Mouse (Mus musculus) midbrain, embryonic 14.5 days (tissue): Measurements from ENCODE around the gene Psg22. TPM values are rescaled to one million over a fixed set of nuclear protein-coding genes. Genes with fewer than 3 reads are reported as not detected.
"Not testable (repeated sequence)": the region's sequence is repeated elsewhere in the genome, so short reads cannot be mapped to it uniquely, and the experiment has no call there.

Source experiments
- ATAC-seq: fragments of 200-750 bp; cut with Nextera tagmentation; 2 replicates; pipeline ENCODE4 v1.8.0; 2017; ENCODE audit warnings: moderate number of reproducible peaks, moderate library complexity; ENCODE audit not compliant: low FRiP score, low TSS enrichment
- DNase-seq: peaks from one replicate; pipeline ENCODE4 v3.0.0-alpha.2; 2015
- H3K27ac ChIP-seq: fragments of 300-500 bp; sonication (generic); replicated peaks from 2 replicates; pipeline ENCODE4 v1.5.1; 2014; ENCODE audit warnings: mild to moderate bottlenecking, low read depth, low read length, moderate library complexity
- H3K27me3 ChIP-seq: fragments of 300-500 bp; sonication (generic); 2 replicates; pipeline ENCODE4 v1.6.1; 2014; ENCODE audit warnings: low read length, control low read depth, mixed read lengths; ENCODE audit not compliant: control insufficient read depth, insufficient read depth
- H3K36me3 ChIP-seq: fragments of 300-500 bp; sonication (generic); 2 replicates; pipeline ENCODE4 v1.6.1; 2014; ENCODE audit warnings: low read length, control low read depth; ENCODE audit not compliant: control insufficient read depth, insufficient read depth
- H3K4me1 ChIP-seq: fragments of 300-500 bp; sonication (generic); 2 replicates; pipeline ENCODE4 v1.6.1; 2014; ENCODE audit warnings: mild to moderate bottlenecking, antibody characterized with exemption, low read length, control low read depth; ENCODE audit not compliant: control insufficient read depth, insufficient read depth
- H3K4me2 ChIP-seq: fragments of 300-500 bp; sonication (generic); 2 replicates; pipeline ENCODE4 v1.6.1; 2014; ENCODE audit warnings: mild to moderate bottlenecking, low read length, moderate library complexity
- H3K4me3 ChIP-seq: fragments of 300-500 bp; sonication (generic); replicated peaks from 2 replicates; pipeline ENCODE4 v1.5.1; 2014; ENCODE audit warnings: low read depth, low read length
- H3K9ac ChIP-seq: fragments of 300-500 bp; sonication (generic); replicated peaks from 2 replicates; pipeline ENCODE4 v1.6.1; 2014; ENCODE audit warnings: mild to moderate bottlenecking, low read length, moderate library complexity
- H3K9me3 ChIP-seq: fragments of 300-500 bp; sonication (generic); 2 replicates; pipeline ENCODE4 v1.6.1; 2016; ENCODE audit warnings: low read length, control low read depth, mixed read lengths; ENCODE audit not compliant: control insufficient read depth
- WGBS: fragments of 180-500 bp; shearing (Covaris S2); extraction: QIAGEN DNeasy Blood & Tissue Kit; methylation state at CpG from one replicate; pipeline ENCODE4 v1.1.7; 2014; 5-methylcytosine and 5-hydroxymethylcytosine counted together
- polyA plus RNA-seq: library from polyadenylated mRNA; unstranded; fragments of >200 nt; fragmentation: Nextera tagmentation; extraction: Ambion mirVana; gene quantifications from 2 replicates; pipeline ENCODE4 v1.2.1, GENCODE M21; 2014

Psg22 gene
- polyA plus RNA-seq, 1 experiment from 2014 or later, result not detected

DNA sequence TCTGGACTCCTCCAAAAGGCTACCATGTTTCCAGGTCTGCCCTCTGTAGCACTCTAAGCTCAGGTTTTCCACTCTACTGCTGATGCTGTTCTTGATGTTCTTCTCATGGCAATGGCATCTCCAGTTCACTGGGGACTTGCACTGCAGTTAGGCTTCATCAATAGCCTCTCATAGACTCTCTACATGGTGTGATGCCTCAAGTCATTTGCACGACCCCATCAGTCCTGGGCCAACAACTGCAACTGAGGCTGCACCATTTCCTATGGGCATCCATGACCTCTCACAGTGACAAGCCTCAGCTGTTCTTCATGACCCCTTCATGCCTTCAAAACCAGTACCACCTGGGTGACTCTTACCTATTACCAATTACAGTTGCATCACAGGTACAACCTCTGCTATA is 10.5 kb downstream of the Psg22 start:
- Histone ChIP-seq H3K4me2 (no peak overlapping the region), H3K9me3 (no peaks in the 10 kb centered on the region), H3K27me3 (no peaks in the 10 kb centered on the region), H3K4me3 (no peak overlapping the region), H3K36me3 (no peaks in the 10 kb centered on the region), H3K9ac (no peak overlapping the region), H3K27ac (no peak overlapping the region), H3K4me1 (no peaks in the 10 kb centered on the region)
- ATAC-seq, result no peak
- no peak for DNase-seq
- WGBS, result 78% methylated on average over 1 of the region's 1 CpGs

DNA sequence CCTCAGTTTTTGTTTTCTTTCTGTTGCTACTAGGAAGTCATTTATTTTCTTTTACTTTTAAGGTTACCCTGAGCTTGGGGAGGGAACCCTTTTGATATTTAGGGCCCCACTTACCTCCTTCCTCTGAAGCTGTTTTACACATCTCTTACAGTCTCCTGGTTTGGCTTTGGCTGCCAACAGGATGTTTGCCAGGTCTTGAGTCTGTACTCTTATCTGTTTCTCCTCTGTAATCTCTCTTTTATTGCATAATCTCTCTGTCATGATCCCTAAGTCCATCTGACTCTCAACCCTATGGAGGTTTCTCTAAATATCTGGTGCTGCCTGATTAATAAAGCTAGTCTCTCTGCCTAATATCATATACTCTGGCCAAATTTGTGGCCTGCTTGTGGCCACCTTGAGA is 15.2 kb downstream of the Psg22 start:
- no peaks in the 10 kb centered on the region for H3K9me3 ChIP-seq
- no peaks in the 10 kb centered on the region for H3K36me3 ChIP-seq
- no peak overlapping the region for H3K27ac ChIP-seq
- no peak overlapping the region for H3K4me3 ChIP-seq
- H3K27me3 ChIP-seq, result no peaks in the 10 kb centered on the region
- H3K4me2 ChIP-seq, result no peak overlapping the region
- DNase-seq (no peak), ATAC-seq (no peak)
- no peak overlapping the region for H3K9ac ChIP-seq
- no peaks in the 10 kb centered on the region for H3K4me1 ChIP-seq

DNA sequence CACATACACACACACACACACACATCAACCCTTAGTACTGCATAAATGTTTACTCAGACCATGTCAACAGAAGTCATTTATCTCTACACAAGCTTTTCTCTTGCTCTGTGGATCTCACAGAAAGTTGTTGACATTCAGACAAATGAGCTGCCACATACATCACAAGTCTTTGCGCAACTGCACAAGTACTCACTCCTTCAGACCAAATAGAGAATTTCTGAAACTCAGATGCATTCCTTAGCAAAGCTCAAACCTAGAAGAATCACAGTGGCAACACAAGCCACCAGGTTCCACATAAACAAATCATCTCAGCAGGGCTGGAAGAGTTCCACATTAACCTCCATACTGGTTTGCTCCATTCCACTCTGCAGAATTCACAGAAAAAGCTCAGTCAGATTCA is 16.6 kb downstream of the Psg22 start:
- Histone ChIP-seq H3K4me2 (no peak overlapping the region), H3K9me3 (no peaks in the 10 kb centered on the region), H3K4me1 (no peaks in the 10 kb centered on the region), H3K27me3 (no peaks in the 10 kb centered on the region), H3K36me3 (no peaks in the 10 kb centered on the region), H3K4me3 (no peak overlapping the region), H3K27ac (no peak overlapping the region), H3K9ac (no peak overlapping the region)
- WGBS, result 92% methylated on average over 1 of the region's 1 CpGs
- no peak for ATAC-seq
- no peak for DNase-seq

DNA sequence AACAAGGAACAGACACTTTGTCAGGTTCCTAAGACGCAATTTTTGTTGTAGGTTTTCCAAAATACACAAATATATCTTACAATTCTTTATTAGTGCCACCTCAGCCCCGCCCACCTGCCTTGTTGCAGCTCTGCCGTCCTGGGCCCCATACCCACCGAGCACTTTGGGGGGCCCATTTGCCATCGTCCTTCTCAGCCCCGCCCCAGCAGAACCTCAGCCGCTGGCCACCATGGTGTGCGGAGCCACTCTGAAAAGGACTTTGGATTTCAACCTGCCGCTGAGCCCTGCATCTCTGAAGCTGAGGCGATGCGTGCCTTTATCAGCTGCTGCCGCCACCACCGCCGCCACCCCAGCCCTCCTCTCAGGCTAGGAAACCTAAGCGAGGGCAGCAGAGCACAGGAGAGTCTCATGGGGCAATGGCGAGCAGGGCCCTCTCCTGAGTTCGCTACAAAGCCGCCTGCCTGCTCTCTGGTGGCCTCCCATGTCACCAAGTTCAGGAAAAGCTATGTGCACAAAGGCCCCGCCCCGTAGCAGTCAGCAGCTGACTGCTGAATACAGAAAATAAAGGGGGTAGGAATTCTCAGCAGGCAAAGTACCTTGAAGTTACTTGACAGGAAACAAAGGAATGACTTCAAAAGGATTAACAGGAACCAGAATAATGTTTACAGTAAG is 28.4 kb downstream of the Psg22 start:
- H3K36me3 ChIP-seq, result no peaks in the 10 kb centered on the region
- H3K4me3 ChIP-seq, result peak overlapping the region; percentile 32
- peak overlapping the region; percentile 46 for H3K9ac ChIP-seq
- peak; percentile 57 for DNase-seq
- ATAC-seq, result peak; percentile 50; the same call in 1 of the 2 replicates
- H3K27me3 ChIP-seq, result no peaks in the 10 kb centered on the region; the same call in 1 of the 2 replicates
- peak overlapping the region; percentile 53 for H3K4me2 ChIP-seq
- WGBS, result 7% methylated on average over 20 of the region's 20 CpGs
- H3K4me1 ChIP-seq, result 0 out of 2 replicates have a peak, but pooled peaks cover 5% of the 10 kb centered on the region
- H3K27ac ChIP-seq, result peak overlapping the region; percentile 67
- H3K9me3 ChIP-seq, result no peaks in the 10 kb centered on the region

DNA sequence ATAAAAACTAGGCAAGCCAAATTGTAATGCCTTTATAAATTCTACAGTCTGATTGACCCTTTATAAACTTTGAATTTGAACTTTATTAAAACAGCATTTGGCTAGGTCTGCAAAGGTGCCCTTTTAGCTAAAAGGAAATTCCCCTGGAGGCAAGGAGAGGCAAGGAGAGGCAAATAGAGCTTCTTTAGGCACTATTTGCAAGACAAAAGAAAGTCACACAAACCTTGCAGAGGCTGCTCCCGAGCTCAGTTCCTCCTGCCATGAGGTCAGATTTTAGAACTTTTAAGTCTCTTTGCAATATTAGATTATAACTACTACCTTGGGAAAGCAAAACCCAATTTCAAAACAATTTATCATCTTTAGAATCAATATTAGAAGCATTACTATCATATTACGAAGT is 29.5 kb downstream of the Psg22 start:
- 31% methylated on average over 2 of the region's 2 CpGs for WGBS
- H3K9me3 ChIP-seq, H3K36me3 ChIP-seq, H3K4me1 ChIP-seq, DNase-seq, H3K4me2 ChIP-seq, H3K4me3 ChIP-seq, H3K27ac ChIP-seq, ATAC-seq, H3K27me3 ChIP-seq, H3K9ac ChIP-seq: not testable (repeated sequence)

DNA sequence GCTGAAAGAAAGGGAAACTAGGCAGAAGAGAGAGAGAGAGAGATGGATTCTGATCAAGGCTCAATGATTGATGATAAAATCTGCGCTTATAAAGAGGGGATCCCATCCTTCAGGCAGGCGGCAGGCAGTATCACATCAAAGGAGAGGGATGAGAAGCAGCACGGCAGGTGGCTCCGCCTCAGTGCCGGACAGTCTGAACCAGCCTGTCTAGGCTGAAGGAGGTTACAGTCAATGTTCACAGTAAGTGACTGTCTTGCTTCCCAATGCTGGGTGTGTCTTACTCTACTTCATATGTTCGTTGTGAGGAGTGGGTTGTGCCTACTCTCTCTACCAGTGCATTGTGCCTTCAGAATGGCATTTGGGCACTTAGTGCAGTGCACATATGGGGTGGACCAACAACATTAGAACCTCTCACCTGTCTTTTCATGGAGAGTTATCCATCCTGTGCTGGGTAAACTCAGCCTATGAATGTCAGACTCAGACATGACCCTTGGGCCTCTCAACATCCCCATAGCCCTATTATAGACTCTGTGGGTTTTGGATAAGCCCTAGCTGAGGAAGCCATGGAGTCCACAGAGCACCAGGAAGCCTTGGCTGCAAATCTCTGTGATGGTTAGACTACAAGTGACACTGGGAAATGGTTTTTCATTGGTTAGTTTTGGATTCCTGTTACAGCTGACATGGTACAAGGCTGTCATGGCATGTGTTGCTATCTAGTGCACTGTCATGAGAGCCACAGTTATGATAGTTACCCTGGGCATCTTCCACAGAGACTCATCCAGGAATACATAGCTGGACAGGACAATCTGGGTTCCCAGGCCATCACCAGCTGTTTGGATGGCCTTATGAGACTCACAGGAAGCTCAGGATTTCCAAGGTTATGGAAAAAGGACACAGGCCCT is 31.4 kb downstream of the Psg22 start:
- WGBS, result 19% methylated on average over 6 of the region's 6 CpGs
- DNase-seq (no peak), ATAC-seq (peak; percentile 34; the same call in 1 of the 2 replicates)
- Histone ChIP-seq H3K27ac (no peak overlapping the region), H3K4me3 (no peak overlapping the region), H3K9me3 (no peaks in the 10 kb centered on the region), H3K4me1 (0 out of 2 replicates have a peak, but pooled peaks cover 5% of the 10 kb centered on the region), H3K27me3 (no peaks in the 10 kb centered on the region; the same call in 1 of the 2 replicates), H3K36me3 (no peaks in the 10 kb centered on the region), H3K9ac (no peak overlapping the region), H3K4me2 (no peak overlapping the region)

DNA sequence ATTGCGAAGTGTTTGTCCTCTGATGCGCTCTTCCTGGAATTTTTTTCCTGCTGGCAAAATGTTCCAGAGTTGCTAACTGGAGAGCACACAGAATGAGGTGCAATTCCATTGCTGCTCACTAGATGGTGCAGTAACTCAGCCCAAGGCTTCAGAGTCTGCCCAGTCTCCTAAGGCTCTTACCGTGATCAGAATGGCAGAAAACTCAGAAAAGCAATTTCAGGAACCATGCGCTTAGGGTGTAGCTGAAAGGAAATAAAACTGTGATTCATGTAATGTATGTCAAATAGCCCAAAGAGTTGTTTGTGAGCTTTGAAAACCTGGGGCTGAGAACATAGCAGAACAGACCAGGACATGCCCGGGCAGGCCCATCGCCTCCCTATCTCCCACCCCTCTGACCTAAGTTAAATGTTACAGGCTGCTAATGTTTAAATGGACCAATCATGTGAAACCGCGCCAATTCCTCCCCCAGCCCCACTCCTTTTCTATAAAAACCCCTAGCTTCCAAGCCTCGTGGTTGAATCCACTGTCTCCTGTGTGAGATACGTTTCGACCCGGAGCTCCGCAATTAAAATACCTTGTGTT is 32.1 kb downstream of the Psg22 start:
- H3K4me2 ChIP-seq, result peak overlapping the region; percentile 15; the same call in 1 of the 2 replicates
- WGBS, result 49% methylated on average over 11 of the region's 13 CpGs
- ATAC-seq (peak; percentile 72), DNase-seq (peak; percentile 91)
- H3K4me3 ChIP-seq, H3K27ac ChIP-seq, H3K36me3 ChIP-seq, H3K27me3 ChIP-seq, H3K9me3 ChIP-seq, H3K4me1 ChIP-seq, H3K9ac ChIP-seq: not testable (repeated sequence)

DNA sequence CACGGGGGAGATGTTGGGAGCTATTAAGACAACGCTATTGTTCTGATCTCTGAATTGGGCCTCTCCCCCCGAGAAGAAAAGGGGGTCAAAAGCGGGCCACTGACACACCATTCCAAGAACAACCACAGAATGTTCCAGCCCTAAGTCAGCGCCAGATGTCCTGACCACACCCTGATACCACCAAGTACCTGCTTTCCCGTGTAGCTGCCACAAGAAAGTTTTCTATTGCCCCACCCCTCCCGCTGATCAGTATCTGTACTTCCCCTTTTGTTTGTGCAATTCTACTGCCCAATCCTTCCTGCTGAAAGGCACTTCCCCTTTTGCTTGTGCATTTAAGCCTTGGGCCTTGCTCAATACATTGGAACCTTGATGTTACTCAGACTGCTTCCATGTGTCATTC is 42.3 kb downstream of the Psg22 start:
- not testable (repeated sequence) for H3K9me3 ChIP-seq, H3K36me3 ChIP-seq, DNase-seq, H3K4me2 ChIP-seq, H3K4me1 ChIP-seq, H3K4me3 ChIP-seq, H3K9ac ChIP-seq, H3K27ac ChIP-seq, ATAC-seq, H3K27me3 ChIP-seq
- 93% methylated on average over 7 of the region's 7 CpGs for WGBS
